Mouse (Mus musculus) embryonic facial prominence, embryonic 13.5 days (tissue): ENCODE data around the gene Olfr1281. TPM values are rescaled to one million over a fixed set of nuclear protein-coding genes. Genes with fewer than 3 reads are reported as not detected.
"Not testable (repeated sequence)": the region's sequence is repeated elsewhere in the genome, so short reads cannot be mapped to it uniquely, and the experiment has no call there.

Source experiments
- ATAC-seq: fragments of 200-750 bp; cut with Nextera tagmentation; 2 replicates; pipeline ENCODE4 v1.8.0; 2017; ENCODE audit warnings: low read depth; ENCODE audit not compliant: insufficient number of reproducible peaks, insufficient read depth, low FRiP score, low TSS enrichment
- H3K27ac ChIP-seq: fragments of 300-500 bp; sonication (generic); 2 replicates; pipeline ENCODE4 v1.5.1; 2015; ENCODE audit warnings: moderate library complexity, mild to moderate bottlenecking, inconsistent platforms
- H3K27me3 ChIP-seq: fragments of 300-500 bp; sonication (generic); 2 replicates; pipeline ENCODE4 v1.6.1; 2015; ENCODE audit warnings: mild to moderate bottlenecking, inconsistent platforms
- H3K36me3 ChIP-seq: fragments of 300-500 bp; sonication (generic); 2 replicates; pipeline ENCODE4 v1.6.1; 2015; ENCODE audit warnings: mild to moderate bottlenecking, inconsistent platforms
- H3K4me1 ChIP-seq: fragments of 300-500 bp; sonication (generic); 2 replicates; pipeline ENCODE4 v1.6.1; 2015; ENCODE audit warnings: inconsistent platforms
- H3K4me2 ChIP-seq: fragments of 300-500 bp; sonication (generic); 2 replicates; pipeline ENCODE4 v1.6.1; 2015; ENCODE audit warnings: moderate library complexity, mild to moderate bottlenecking, inconsistent platforms
- H3K4me3 ChIP-seq: fragments of 300-500 bp; sonication (generic); 2 replicates; pipeline ENCODE4 v1.5.1; 2015; ENCODE audit warnings: mild to moderate bottlenecking, inconsistent platforms
- H3K9ac ChIP-seq: fragments of 300-500 bp; sonication (generic); 2 replicates; pipeline ENCODE4 v1.6.1; 2015; ENCODE audit warnings: mild to moderate bottlenecking, inconsistent platforms
- H3K9me3 ChIP-seq: fragments of 300-500 bp; sonication (generic); 2 replicates; pipeline ENCODE4 v1.6.1; 2016; ENCODE audit warnings: inconsistent platforms
- WGBS: fragments of 180-500 bp; shearing (Covaris S2); methylation state at CpG from one replicate; pipeline ENCODE4 v1.1.7; 2015; ENCODE audit warnings: mixed read lengths; 5-methylcytosine and 5-hydroxymethylcytosine counted together
- polyA plus RNA-seq: library from polyadenylated mRNA; unstranded; fragments of >200 nt; fragmentation: Nextera tagmentation; extraction: Ambion mirVana; gene quantifications from 2 replicates; pipeline ENCODE4 v1.2.1, GENCODE M21; 2015

Olfr1281 gene
- not detected in 2 replicates for polyA plus RNA-seq

DNA sequence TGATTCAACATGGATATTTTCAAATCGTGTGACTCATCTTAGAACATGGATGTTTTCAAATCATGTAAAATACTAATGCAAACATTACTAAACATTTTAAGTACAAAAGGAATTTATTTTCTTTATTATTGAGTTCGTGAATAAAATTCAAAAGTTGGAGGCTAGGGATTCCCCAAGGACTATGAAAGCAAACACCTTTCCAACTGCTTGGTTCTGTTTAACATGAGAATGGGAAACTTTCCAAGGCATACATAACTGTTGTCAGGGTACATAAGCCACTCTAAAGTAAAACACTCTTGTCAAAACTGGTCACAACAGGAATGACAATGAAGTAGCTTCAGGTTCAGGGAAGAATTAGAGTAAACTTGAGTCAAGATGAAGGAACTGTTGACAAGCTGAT lies at the start of gene Olfr1281:
TSS of gene Olfr1281 (plus strand) at position 301 of the 400 bp plus-strand sequence.
- Histone ChIP-seq H3K27me3 (no peaks in the 10 kb centered on the region), H3K4me1 (no peaks in the 10 kb centered on the region), H3K9ac (no peak within 1 kb of the TSS), H3K36me3 (no peaks in the 10 kb centered on the region), H3K4me2 (no peak within 1 kb of the TSS), H3K4me3 (no peak within 1 kb of the TSS), H3K9me3 (no peaks in the 10 kb centered on the region), H3K27ac (no peak within 1 kb of the TSS)
- no peak for ATAC-seq
- 65% methylated on average over 2 of the region's 2 CpGs for WGBS

DNA sequence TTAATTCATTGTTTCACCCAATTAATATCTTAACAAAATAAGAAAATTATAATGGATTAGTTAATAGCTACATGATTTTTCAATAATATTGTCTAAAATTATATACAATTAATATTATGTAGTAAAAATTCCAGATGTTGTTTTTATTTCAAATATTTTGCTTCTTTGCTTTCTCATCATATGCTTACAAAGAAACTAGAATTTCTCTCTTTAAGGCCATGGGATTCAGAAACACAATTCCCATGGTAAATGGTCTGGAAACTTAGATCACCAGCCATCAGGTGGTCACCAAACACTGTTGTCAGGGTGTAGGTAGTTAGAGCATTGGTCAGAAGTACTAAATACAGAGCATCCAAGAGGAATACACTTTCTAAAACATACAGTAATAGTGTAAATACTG lies 36.5 kb upstream of the Olfr1281 start, which contains the start of gene Olfr1278:
TSS of gene Olfr1278 (plus strand) at position 301 of the 400 bp plus-strand sequence.
- Histone ChIP-seq H3K4me2 (no peak within 1 kb of the TSS), H3K36me3 (no peaks in the 10 kb centered on the region), H3K27me3 (no peaks in the 10 kb centered on the region), H3K9me3 (no peaks in the 10 kb centered on the region), H3K4me1 (no peaks in the 10 kb centered on the region), H3K9ac (no peak within 1 kb of the TSS), H3K4me3 (no peak within 1 kb of the TSS), H3K27ac (no peak within 1 kb of the TSS)
- no peak for ATAC-seq

DNA sequence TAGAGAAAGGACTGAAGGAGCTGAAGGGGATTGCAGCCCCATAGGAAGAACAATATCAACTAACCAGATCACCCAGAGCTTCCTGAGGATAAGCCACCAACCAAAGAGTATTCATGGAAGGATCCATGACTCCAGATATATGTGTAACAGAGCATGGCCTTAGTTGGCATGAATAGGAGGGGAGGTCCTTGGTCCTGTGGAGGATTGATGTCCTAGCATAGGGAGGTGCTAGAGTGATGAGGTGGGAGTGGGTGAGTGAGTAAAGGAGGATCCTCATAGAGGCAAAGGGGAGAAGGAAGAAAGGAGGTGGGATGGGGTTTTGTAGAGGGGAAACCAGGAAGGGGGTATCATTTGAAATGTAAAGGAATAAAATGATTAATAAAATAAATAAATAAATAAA lies 27.8 kb upstream of the Olfr1281 start:
- no peaks in the 10 kb centered on the region for H3K27me3 ChIP-seq
- H3K9me3 ChIP-seq, result no peaks in the 10 kb centered on the region
- H3K4me3 ChIP-seq, result no peak overlapping the region
- no peaks in the 10 kb centered on the region for H3K4me1 ChIP-seq
- H3K36me3 ChIP-seq, result no peaks in the 10 kb centered on the region
- H3K27ac ChIP-seq, result no peak overlapping the region
- no peak overlapping the region for H3K9ac ChIP-seq
- ATAC-seq, result no peak
- no peak overlapping the region for H3K4me2 ChIP-seq

DNA sequence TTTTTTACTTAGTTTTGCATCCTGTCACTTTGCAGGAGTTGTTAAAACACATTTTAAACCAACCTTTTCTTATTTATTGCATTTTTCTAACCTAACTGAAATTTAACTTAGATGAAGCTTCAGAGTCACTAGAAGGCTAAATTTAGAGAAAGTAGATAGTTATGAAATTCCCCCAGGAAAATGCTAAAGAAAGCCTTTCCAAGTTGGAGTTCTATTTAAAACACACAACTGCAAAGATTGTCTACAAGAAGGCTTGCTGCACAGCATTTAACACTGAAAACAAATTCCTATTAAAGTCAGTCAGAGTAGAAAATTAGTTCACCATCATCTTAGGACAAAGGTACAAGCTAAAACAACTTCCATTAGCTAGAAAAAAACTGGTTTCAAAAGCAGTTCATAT lies 25.9 kb upstream of the Olfr1281 start, which contains the start of gene Olfr1279:
TSS of gene Olfr1279 (plus strand) at position 262 of the 400 bp plus-strand sequence.
- no peak within 1 kb of the TSS for H3K4me3 ChIP-seq
- H3K9ac ChIP-seq, result no peak within 1 kb of the TSS
- H3K4me2 ChIP-seq, result no peak within 1 kb of the TSS
- no peaks in the 10 kb centered on the region for H3K36me3 ChIP-seq
- no peaks in the 10 kb centered on the region for H3K9me3 ChIP-seq
- no peaks in the 10 kb centered on the region for H3K27me3 ChIP-seq
- ATAC-seq, result no peak
- H3K4me1 ChIP-seq, result no peaks in the 10 kb centered on the region
- no peak within 1 kb of the TSS for H3K27ac ChIP-seq

DNA sequence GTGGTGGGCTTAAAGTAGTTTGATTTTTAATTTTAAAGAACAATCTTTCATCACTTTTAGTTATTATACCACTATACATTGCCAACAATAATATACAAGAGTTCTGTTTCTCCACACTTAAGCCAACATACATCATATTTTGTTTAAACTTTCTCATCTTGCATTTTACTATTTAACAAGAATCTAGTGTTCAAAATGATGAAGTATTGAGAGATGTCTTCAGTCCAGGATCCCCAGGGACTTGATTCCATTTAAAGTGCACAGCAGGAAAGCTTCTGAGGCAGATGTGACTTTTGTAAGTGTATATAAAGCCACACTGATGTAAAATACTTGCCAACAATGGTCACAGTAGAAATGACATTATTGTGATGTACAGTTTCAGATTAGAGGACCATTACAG lies 12.6 kb upstream of the Olfr1281 start, which contains the start of gene Olfr1280:
TSS of gene Olfr1280 (plus strand) at position 301 of the 400 bp plus-strand sequence.
- no peak for ATAC-seq
- Histone ChIP-seq H3K36me3 (no peaks in the 10 kb centered on the region), H3K27me3 (no peaks in the 10 kb centered on the region), H3K4me2 (no peak within 1 kb of the TSS), H3K4me3 (no peak within 1 kb of the TSS), H3K9ac (no peak within 1 kb of the TSS), H3K9me3 (no peaks in the 10 kb centered on the region), H3K4me1 (no peaks in the 10 kb centered on the region), H3K27ac (no peak within 1 kb of the TSS)

DNA sequence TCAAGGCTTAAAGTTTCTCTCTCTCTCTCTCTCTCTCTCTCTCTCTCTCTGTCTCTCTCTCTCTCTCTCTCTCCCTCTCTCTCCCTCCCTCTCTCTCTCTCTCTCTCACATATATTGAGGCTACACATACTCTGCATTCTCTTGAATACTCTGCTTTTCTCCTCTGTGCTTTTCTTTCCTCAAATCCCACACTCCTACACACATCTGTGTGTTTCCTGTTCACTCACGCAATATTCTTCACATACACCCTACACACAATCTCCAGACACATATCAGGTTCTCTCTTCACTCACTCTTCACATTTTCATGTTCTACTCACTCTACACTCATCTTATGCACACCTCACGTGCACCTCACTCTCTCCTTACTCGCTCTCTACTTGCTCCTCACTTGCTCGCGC lies 7.4 kb downstream of the Olfr1281 start:
- H3K4me3 ChIP-seq, H3K27me3 ChIP-seq, H3K4me1 ChIP-seq, H3K9ac ChIP-seq, ATAC-seq, H3K4me2 ChIP-seq, H3K9me3 ChIP-seq, H3K27ac ChIP-seq, H3K36me3 ChIP-seq: not testable (repeated sequence)
- 86% methylated on average over 5 of the region's 5 CpGs for WGBS

DNA sequence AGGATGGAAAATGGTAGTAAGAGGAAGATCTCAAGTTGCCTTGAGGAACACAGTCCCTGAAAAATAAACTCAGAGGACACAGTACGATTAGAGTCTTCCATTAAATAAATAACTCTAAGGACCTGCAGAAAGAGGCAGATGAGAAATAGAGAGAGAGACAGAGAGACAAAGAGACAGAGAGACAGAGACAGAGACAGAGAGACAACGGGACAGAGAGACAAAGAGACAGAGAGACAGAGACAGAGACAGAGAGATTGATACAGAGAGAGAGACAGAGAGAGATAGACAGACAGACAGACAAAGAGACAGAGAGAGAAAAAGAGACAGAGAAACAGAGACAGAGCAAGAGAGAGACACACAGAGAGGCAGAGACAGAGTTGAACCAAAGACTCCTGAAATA lies 9.7 kb downstream of the Olfr1281 start, which contains the start of gene Olfr1282:
TSS of gene Olfr1282 (minus strand) at position 101 of the 400 bp plus-strand sequence.
- Histone ChIP-seq H3K9ac (no peak within 1 kb of the TSS), H3K36me3 (no peaks in the 10 kb centered on the region), H3K9me3 (no peaks in the 10 kb centered on the region), H3K4me3 (no peak within 1 kb of the TSS), H3K27ac (no peak within 1 kb of the TSS), H3K4me2 (no peak within 1 kb of the TSS), H3K4me1 (no peaks in the 10 kb centered on the region), H3K27me3 (no peaks in the 10 kb centered on the region)
- no peak for ATAC-seq
- 71% methylated on average over 2 of the region's 2 CpGs for WGBS

DNA sequence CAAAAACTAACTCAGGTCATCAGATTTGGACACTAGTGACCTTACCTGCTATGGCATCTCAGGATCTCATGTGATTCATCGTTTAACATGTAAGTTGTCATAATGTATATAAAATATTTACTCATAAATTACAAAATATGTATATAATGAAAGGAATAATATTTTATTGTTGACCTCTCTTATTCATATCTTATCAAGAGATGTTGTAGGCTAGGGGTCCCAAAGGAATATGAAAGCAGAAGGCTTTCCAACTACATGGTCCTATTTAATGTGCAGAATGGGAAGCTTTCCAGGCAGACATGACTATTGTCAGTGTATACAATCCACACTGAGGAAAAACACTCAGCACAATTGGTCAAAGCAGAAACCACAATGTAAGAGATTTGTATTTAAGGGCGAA lies 40.2 kb downstream of the Olfr1281 start, which contains the start of gene Olfr1283:
TSS of gene Olfr1283 (plus strand) at position 301 of the 400 bp plus-strand sequence.
- Histone ChIP-seq H3K4me3 (no peak within 1 kb of the TSS), H3K9me3 (no peaks in the 10 kb centered on the region), H3K4me2 (no peak within 1 kb of the TSS), H3K4me1 (no peaks in the 10 kb centered on the region), H3K36me3 (no peaks in the 10 kb centered on the region), H3K27ac (no peak within 1 kb of the TSS), H3K9ac (no peak within 1 kb of the TSS), H3K27me3 (no peaks in the 10 kb centered on the region)
- WGBS, result 64% methylated on average over 2 of the region's 2 CpGs
- ATAC-seq, result no peak

DNA sequence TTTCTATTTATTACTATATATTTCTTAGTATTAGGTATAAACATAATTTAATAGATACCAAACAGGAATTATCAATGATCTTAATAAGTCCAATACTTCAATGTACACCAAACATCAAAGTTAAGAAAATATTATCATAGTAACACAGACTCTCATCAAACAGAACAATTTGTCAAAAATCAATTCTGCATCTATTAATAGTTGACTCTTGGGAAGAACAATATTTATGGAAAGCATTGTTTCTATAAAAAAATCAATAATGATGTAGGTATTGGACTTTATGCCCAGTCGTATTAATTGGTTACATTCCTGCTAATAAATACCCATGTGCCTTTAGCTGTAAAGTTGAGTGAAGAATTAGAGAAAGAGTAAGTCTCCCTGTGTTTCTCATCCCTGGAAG lies 48.9 kb downstream of the Olfr1281 start, which contains the start of gene Olfr1284:
TSS of gene Olfr1284 (plus strand) at position 301 of the 400 bp plus-strand sequence.
- H3K36me3 ChIP-seq, result no peaks in the 10 kb centered on the region
- no peak for ATAC-seq
- H3K4me3 ChIP-seq, result no peak within 1 kb of the TSS
- H3K27ac ChIP-seq, result no peak within 1 kb of the TSS
- H3K9me3 ChIP-seq, result no peaks in the 10 kb centered on the region
- no peaks in the 10 kb centered on the region for H3K27me3 ChIP-seq
- no peak within 1 kb of the TSS for H3K9ac ChIP-seq
- WGBS, result 84% methylated on average over 1 of the region's 1 CpGs
- H3K4me2 ChIP-seq, result no peak within 1 kb of the TSS
- H3K4me1 ChIP-seq, result no peaks in the 10 kb centered on the region

Other genes with a start within 250 kb of the Olfr1281 start
- not detected in 2 replicates for gene Gm13941, start 220.5 kb upstream of the Olfr1281 start, polyA plus RNA-seq
- not detected in 2 replicates for gene Gm15130, start 173.6 kb upstream of the Olfr1281 start, polyA plus RNA-seq
- gene 4930430A15Rik, start 96.9 kb upstream of the Olfr1281 start, polyA plus RNA-seq, result not detected in 2 replicates
- gene Olfr1275, start 91.2 kb upstream of the Olfr1281 start, polyA plus RNA-seq, result not detected in 2 replicates
- gene Olfr1276, start 72.0 kb upstream of the Olfr1281 start, polyA plus RNA-seq, result not detected in 2 replicates
- gene Olfr1277, start 52.4 kb upstream of the Olfr1281 start, polyA plus RNA-seq, result not detected in 2 replicates
- not detected in 2 replicates for gene Olfr1278, start 36.4 kb upstream of the Olfr1281 start, polyA plus RNA-seq
- not detected in 2 replicates for gene Olfr1279, start 25.9 kb upstream of the Olfr1281 start, polyA plus RNA-seq
- not detected in 2 replicates for gene Olfr1280, start 12.5 kb upstream of the Olfr1281 start, polyA plus RNA-seq
- gene Olfr1282, start 9.6 kb downstream of the Olfr1281 start, polyA plus RNA-seq, result not detected in 2 replicates
- gene Olfr1283, start 40.3 kb downstream of the Olfr1281 start, polyA plus RNA-seq, result not detected in 2 replicates
- gene Olfr1284, start 49.0 kb downstream of the Olfr1281 start, polyA plus RNA-seq, result not detected in 2 replicates
- not detected in 2 replicates for gene Olfr1286, start 96.6 kb downstream of the Olfr1281 start, polyA plus RNA-seq
- not detected in 2 replicates for gene Olfr1287, start 122.6 kb downstream of the Olfr1281 start, polyA plus RNA-seq
- not detected in 2 replicates for gene Olfr1288, start 147.6 kb downstream of the Olfr1281 start, polyA plus RNA-seq
- gene Olfr1289, start 154.3 kb downstream of the Olfr1281 start, polyA plus RNA-seq, result not detected in 2 replicates
- gene Olfr1290, start 167.3 kb downstream of the Olfr1281 start, polyA plus RNA-seq, result not detected in 2 replicates
- gene Olfr1291-ps1, start 170.7 kb downstream of the Olfr1281 start, polyA plus RNA-seq, result not detected in 2 replicates
- not detected in 2 replicates for gene Olfr1293-ps, start 198.7 kb downstream of the Olfr1281 start, polyA plus RNA-seq
- gene Olfr1294, start 213.8 kb downstream of the Olfr1281 start, polyA plus RNA-seq, result not detected in 2 replicates
- not detected in 2 replicates for gene Olfr1295, start 243.2 kb downstream of the Olfr1281 start, polyA plus RNA-seq